Mouse (Mus musculus) MEL (cell line): ENCODE measurements at regions not wholly inside any gene's neighbourhood (a gene's known extent, or its start where the extent isn't known, plus 50 kb on each side); places are given as distances from the start of the nearest gene placed in this dataset.

Experiments
- DNase-seq: peaks from one replicate; pipeline ENCODE4 v3.0.0; 2011; ENCODE audit warnings: low read depth, low spot score
- H3K27ac ChIP-seq: 2 replicates; pipeline ENCODE4 v1.5.1; 2012; ENCODE audit warnings: low read depth, mild to moderate bottlenecking, control low read depth, low read length, moderate library complexity; ENCODE audit not compliant: control insufficient read depth
- H3K27me3 ChIP-seq, 2 experiments: fragments of 150-350 bp in 1 of 2; sonication (generic) in 1 of 2; 2 replicates each; pipeline ENCODE4 v1.6.1; 2012; ENCODE audit warnings: low read length in 2 of 2, mild to moderate bottlenecking in 2 of 2, improper control_type of control experiment in 1 of 2, moderate library complexity in 1 of 2; ENCODE audit not compliant: insufficient read depth in 2 of 2, control insufficient read depth in 1 of 2
- H3K36me3 ChIP-seq, 2 experiments: 2 replicates each; pipeline ENCODE4 v1.6.1; 2012 to 2014; ENCODE audit warnings: low read length in 2 of 2, improper control_type of control experiment in 1 of 2, inconsistent platforms in 1 of 2, mild to moderate bottlenecking in 1 of 2; ENCODE audit not compliant: insufficient read depth in 2 of 2, control insufficient read depth in 1 of 2
- H3K4me1 ChIP-seq, 2 experiments: fragments of 150-350 bp in 1 of 2; sonication (generic) in 1 of 2; 2 replicates each; pipeline ENCODE4 v1.6.1; 2012; ENCODE audit warnings: low read length in 2 of 2, improper control_type of control experiment in 1 of 2, mild to moderate bottlenecking in 1 of 2; ENCODE audit not compliant: insufficient read depth in 2 of 2, control insufficient read depth in 1 of 2
- H3K4me3 ChIP-seq, 2 experiments: fragments of 150-350 bp in 1 of 2; sonication (generic) in 1 of 2; 2 replicates each; pipeline ENCODE4 v1.5.1; 2012; ENCODE audit warnings: low read depth in 2 of 2, low read length in 2 of 2, mild to moderate bottlenecking in 2 of 2, moderate library complexity in 2 of 2, control low read depth in 1 of 2, improper control_type of control experiment in 1 of 2; ENCODE audit not compliant: control insufficient read depth in 1 of 2, insufficient read depth in 1 of 2
- H3K79me2 ChIP-seq: 2 replicates; pipeline ENCODE4 v1.6.1; 2012; ENCODE audit warnings: mild to moderate bottlenecking, low read length, moderate library complexity; ENCODE audit not compliant: control insufficient read depth, poor library complexity, insufficient read depth
- H3K9ac ChIP-seq: 2 replicates; pipeline ENCODE4 v1.6.1; 2012; ENCODE audit warnings: low read depth, mild to moderate bottlenecking, control low read depth, low read length, moderate library complexity; ENCODE audit not compliant: control insufficient read depth, poor library complexity, severe bottlenecking
- H3K9me3 ChIP-seq: fragments of 150-350 bp; sonication (generic); replicated peaks from 2 replicates; pipeline ENCODE4 v1.6.1; 2012; ENCODE audit warnings: mild to moderate bottlenecking, low read length, improper control_type of control experiment, moderate library complexity; ENCODE audit not compliant: insufficient read depth
- BHLHE40 ChIP-seq: IDR thresholded peaks from 2 replicates; pipeline ENCODE4 v1.6.1; 2012; ENCODE audit warnings: low read depth, mild to moderate bottlenecking, inconsistent platforms, low read length, improper control_type of control experiment, borderline replicate concordance
- CHD1 ChIP-seq: IDR thresholded peaks from 2 replicates; pipeline ENCODE4 v1.6.1; 2012; ENCODE audit warnings: low read depth, mild to moderate bottlenecking, inconsistent platforms, low read length, improper control_type of control experiment
- E2F4 ChIP-seq: IDR thresholded peaks from 2 replicates; pipeline ENCODE4 v1.6.1; 2011; ENCODE audit warnings: low read depth, low read length, improper control_type of control experiment, borderline replicate concordance
- ELF1 ChIP-seq: IDR thresholded peaks from 2 replicates; pipeline ENCODE4 v1.6.1; 2014; ENCODE audit warnings: low read depth, mild to moderate bottlenecking, inconsistent platforms, low read length, improper control_type of control experiment, moderate library complexity
- ETS1 ChIP-seq: IDR thresholded peaks from 2 replicates; pipeline ENCODE4 v1.6.1; 2012; ENCODE audit warnings: low read depth, mild to moderate bottlenecking, inconsistent platforms, low read length, improper control_type of control experiment, moderate library complexity
- GABPA ChIP-seq: IDR thresholded peaks from 2 replicates; pipeline ENCODE4 v1.6.1; 2012; ENCODE audit warnings: low read depth, mild to moderate bottlenecking, inconsistent platforms, low read length, improper control_type of control experiment, moderate library complexity
- GATA1 ChIP-seq: IDR thresholded peaks from 2 replicates; pipeline ENCODE4 v1.6.1; 2011; ENCODE audit warnings: low read depth, low read length, improper control_type of control experiment
- JUND ChIP-seq: IDR thresholded peaks from 2 replicates; pipeline ENCODE4 v1.6.1; 2011; ENCODE audit warnings: low read depth, mild to moderate bottlenecking, improper control_type of control experiment, low read length
- KAT2A ChIP-seq: conservative IDR thresholded peaks from 2 replicates; pipeline ENCODE4 v1.6.1; 2012; ENCODE audit warnings: low read depth, low read length, improper control_type of control experiment, inconsistent platforms
- MAX ChIP-seq: IDR thresholded peaks from 2 replicates; pipeline ENCODE4 v1.6.1; 2011; ENCODE audit warnings: low read length, improper control_type of control experiment
- MAZ ChIP-seq: IDR thresholded peaks from 2 replicates; pipeline ENCODE4 v1.6.1; 2012; ENCODE audit warnings: low read depth, mild to moderate bottlenecking, inconsistent platforms, low read length, improper control_type of control experiment
- MEF2A ChIP-seq: IDR thresholded peaks from 2 replicates; pipeline ENCODE4 v1.6.1; 2014; ENCODE audit warnings: low read depth, mild to moderate bottlenecking, inconsistent platforms, low read length, improper control_type of control experiment; ENCODE audit not compliant: poor library complexity, insufficient replicate concordance, severe bottlenecking; ENCODE audit errors: extremely low read depth
- MYB ChIP-seq: IDR thresholded peaks from 2 replicates; pipeline ENCODE4 v1.6.1; 2011; ENCODE audit warnings: mild to moderate bottlenecking, low read depth, low read length, improper control_type of control experiment
- MYC ChIP-seq: IDR thresholded peaks from 2 replicates; pipeline ENCODE4 v1.6.1; 2011; ENCODE audit warnings: low read depth, mild to moderate bottlenecking, low read length, improper control_type of control experiment, moderate library complexity
- NELFE ChIP-seq: IDR thresholded peaks from 2 replicates; pipeline ENCODE4 v1.6.1; 2011; ENCODE audit warnings: low read depth, low read length, improper control_type of control experiment
- POLR2A ChIP-seq, 2 experiments: IDR thresholded peaks; 2 replicates each; pipeline ENCODE4 v1.6.1; 2011 to 2012; ENCODE audit warnings: low read length in 2 of 2, mild to moderate bottlenecking in 2 of 2, control low read depth in 1 of 2, improper control_type of control experiment in 1 of 2, low read depth in 1 of 2, moderate library complexity in 1 of 2; ENCODE audit not compliant: control insufficient read depth in 1 of 2, insufficient read depth in 1 of 2, poor library complexity in 1 of 2
- RCOR1 ChIP-seq: IDR thresholded peaks from 2 replicates; pipeline ENCODE4 v1.6.1; 2012; ENCODE audit warnings: low read depth, mild to moderate bottlenecking, inconsistent platforms, low read length, improper control_type of control experiment
- SIN3A ChIP-seq: IDR thresholded peaks from 2 replicates; pipeline ENCODE4 v1.6.1; 2012; ENCODE audit warnings: low read length, improper control_type of control experiment, inconsistent platforms
- TBP ChIP-seq: IDR thresholded peaks from 2 replicates; pipeline ENCODE4 v1.8.0; 2011; ENCODE audit warnings: low read depth, low read length, improper control_type of control experiment
- TCF12 ChIP-seq: IDR thresholded peaks from 2 replicates; pipeline ENCODE4 v1.6.1; 2014; ENCODE audit warnings: low read depth, mild to moderate bottlenecking, inconsistent platforms, low read length, improper control_type of control experiment, moderate library complexity
- USF2 ChIP-seq, 2 experiments: IDR thresholded peaks; 2 replicates each; pipeline ENCODE4 v1.6.1; 2011 to 2012; ENCODE audit warnings: improper control_type of control experiment in 2 of 2, low read length in 2 of 2, borderline replicate concordance in 1 of 2, inconsistent platforms in 1 of 2, low read depth in 1 of 2, mild to moderate bottlenecking in 1 of 2; ENCODE audit not compliant: insufficient read depth in 1 of 2
- ZC3H11A ChIP-seq: IDR thresholded peaks from 2 replicates; pipeline ENCODE4 v1.6.1; 2012; ENCODE audit warnings: low read depth, mild to moderate bottlenecking, inconsistent platforms, low read length, improper control_type of control experiment
- ZKSCAN1 ChIP-seq: IDR thresholded peaks from 2 replicates; pipeline ENCODE4 v1.6.1; 2012; ENCODE audit warnings: low read depth, mild to moderate bottlenecking, inconsistent platforms, low read length, improper control_type of control experiment, moderate library complexity
- ZMIZ1 ChIP-seq: IDR thresholded peaks from 2 replicates; pipeline ENCODE4 v1.6.1; 2012; ENCODE audit warnings: low read depth, mild to moderate bottlenecking, inconsistent platforms, low read length, improper control_type of control experiment, moderate library complexity
- ZNF384 ChIP-seq: IDR thresholded peaks from 2 replicates; pipeline ENCODE4 v1.6.1; 2012; ENCODE audit warnings: low read depth, mild to moderate bottlenecking, inconsistent platforms, low read length, improper control_type of control experiment

GRCm38 (mm10) chr16:9439891-9440290 is 555.5 kb downstream of the Grin2a start:
- Histone ChIP-seq H3K9ac (no peak overlapping the region), H3K4me1 (no peaks in the 10 kb centered on the region), H3K27me3 (no peaks in the 10 kb centered on the region), H3K9me3 (no peaks in the 10 kb centered on the region), H3K4me3 (no peak overlapping the region), H3K36me3 (no peaks in the 10 kb centered on the region), H3K27ac (no peak overlapping the region), H3K79me2 (no peaks in the 10 kb centered on the region)
- TF ChIP-seq BHLHE40 (no peak), NELFE (no peak), CHD1 (no peak), MAZ (no peak), MYB (no peak), MAX (no peak), JUND (no peak), GATA1 (no peak), ZKSCAN1 (no peak), SIN3A (no peak), ETS1 (no peak), RCOR1 (no peak), USF2 (IDR thresholded peaks at IDR 0.05; ENCODE audit: borderline replicate concordance in 1 of 2, insufficient read depth in 1 of 2, low read depth in 1 of 2, low read length in 2 of 2) (no peak), TCF12 (no peak), ELF1 (no peak), MEF2A (no peak), E2F4 (no peak), ZMIZ1 (no peak), ZNF384 (no peak), ZC3H11A (no peak)
- no peak for DNase-seq

GRCm38 (mm10) chr16:9452058-9452457 is 543.3 kb downstream of the Grin2a start:
- Histone ChIP-seq H3K4me3 (no peak overlapping the region), H3K79me2 (no peaks in the 10 kb centered on the region), H3K9ac (no peak overlapping the region), H3K27ac (no peak overlapping the region), H3K27me3 (no peaks in the 10 kb centered on the region), H3K36me3 (no peaks in the 10 kb centered on the region), H3K4me1 (no peaks in the 10 kb centered on the region), H3K9me3 (no peaks in the 10 kb centered on the region)
- no peak for DNase-seq
- no peak for TF ChIP-seq SIN3A
- no peak for TF ChIP-seq KAT2A
- TF ChIP-seq MAZ, result no peak
- TF ChIP-seq GABPA, result no peak
- TF ChIP-seq TBP, result no peak
- TF ChIP-seq ZNF384, result no peak
- no peak for TF ChIP-seq ZMIZ1
- TF ChIP-seq MAX, result no peak
- TF ChIP-seq TCF12, result no peak
- TF ChIP-seq POLR2A (IDR thresholded peaks at IDR 0.05; ENCODE audit: control insufficient read depth in 1 of 2, insufficient read depth in 1 of 2, low read depth in 1 of 2, low read length in 2 of 2, poor library complexity in 1 of 2), result no peak
- TF ChIP-seq MYC, result no peak
